Mouse (Mus musculus): ENCODE measurements around the gene Zfp386. TPM values are rescaled to one million over a fixed set of nuclear protein-coding genes. Genes with fewer than 3 reads are reported as not detected.

Gene Zfp386
- total RNA-seq, 2 experiments from 2014 or later, result 38.3 to 43.7 TPM

- ATAC-seq (replicated peaks; ENCODE audit: poor library complexity, severe bottlenecking), result no peak
Observed at GRCm38 (mm10) chr12:116086951-116087600, 39.6 kb downstream of the Zfp386 start.

- ATAC-seq (replicated peaks; ENCODE audit: poor library complexity, severe bottlenecking), result no peak
Observed at GRCm38 (mm10) chr12:116089836-116090235, 42.3 kb downstream of the Zfp386 start.

- ATAC-seq (replicated peaks; ENCODE audit: poor library complexity, severe bottlenecking), result no peak
Observed at GRCm38 (mm10) chr12:116094765-116095555, 47.4 kb downstream of the Zfp386 start.

- no peak for ATAC-seq (replicated peaks; ENCODE audit: poor library complexity, severe bottlenecking)
Observed at GRCm38 (mm10) chr12:116096361-116096904, 48.9 kb downstream of the Zfp386 start.

GRCm38 (mm10) chr12:116097166-116097565 is 49.6 kb downstream of the Zfp386 start:
- no peak for ATAC-seq (replicated peaks; ENCODE audit: poor library complexity, severe bottlenecking)

- ATAC-seq (replicated peaks; ENCODE audit: poor library complexity, severe bottlenecking), result no peak
Observed at GRCm38 (mm10) chr12:116101945-116102344, 54.4 kb downstream of the Zfp386 start.

GRCm38 (mm10) chr12:116109451-116110353 is 62.2 kb downstream of the Zfp386 start:
- ATAC-seq (replicated peaks; ENCODE audit: poor library complexity, severe bottlenecking), result no peak

- ATAC-seq (replicated peaks; ENCODE audit: poor library complexity, severe bottlenecking), result no peak
Observed at GRCm38 (mm10) chr12:116111007-116111694, 63.6 kb downstream of the Zfp386 start.

Other genes with a start within 250 kb of the Zfp386 start
- gene Vipr2, start 30.0 kb downstream of the Zfp386 start, total RNA-seq (2014; fragmentation: Nextera tagmentation), result 1.1 and 3.3 TPM in 2 replicates
- not detected in 2 replicates for gene Vipr2, start 30.0 kb downstream of the Zfp386 start, total RNA-seq (2017)
- gene Wdr60, start 215.3 kb downstream of the Zfp386 start, total RNA-seq (2014; fragmentation: Nextera tagmentation), result 5.0 and 6.9 TPM in 2 replicates
- 5.8 and 7.0 TPM in 2 replicates for gene Wdr60, start 215.3 kb downstream of the Zfp386 start, total RNA-seq (2017)
- not detected in 2 replicates for gene Gm11027, start 227.7 kb downstream of the Zfp386 start, total RNA-seq (2014; fragmentation: Nextera tagmentation)
- gene Gm11027, start 227.7 kb downstream of the Zfp386 start, total RNA-seq (2017), result not detected in 2 replicates
- gene Esyt2, start 233.5 kb downstream of the Zfp386 start, total RNA-seq (2014; fragmentation: Nextera tagmentation), result 29.1 and 32.8 TPM in 2 replicates
- 32.0 and 41.6 TPM in 2 replicates for gene Esyt2, start 233.5 kb downstream of the Zfp386 start, total RNA-seq (2017)